Mouse (Mus musculus) forelimb bud, embryonic 11.5 days (tissue): ENCODE results near the gene Ugt2b37.
"Not testable (repeated sequence)": the region's sequence is repeated elsewhere in the genome, so short reads cannot be mapped to it uniquely, and the experiment has no call there.

Source experiments
- DNase-seq: peaks from one replicate; pipeline ENCODE4 v3.0.0-alpha.2; 2012; ENCODE audit warnings: low read depth, low spot score

Ugt2b37 gene

DNA sequence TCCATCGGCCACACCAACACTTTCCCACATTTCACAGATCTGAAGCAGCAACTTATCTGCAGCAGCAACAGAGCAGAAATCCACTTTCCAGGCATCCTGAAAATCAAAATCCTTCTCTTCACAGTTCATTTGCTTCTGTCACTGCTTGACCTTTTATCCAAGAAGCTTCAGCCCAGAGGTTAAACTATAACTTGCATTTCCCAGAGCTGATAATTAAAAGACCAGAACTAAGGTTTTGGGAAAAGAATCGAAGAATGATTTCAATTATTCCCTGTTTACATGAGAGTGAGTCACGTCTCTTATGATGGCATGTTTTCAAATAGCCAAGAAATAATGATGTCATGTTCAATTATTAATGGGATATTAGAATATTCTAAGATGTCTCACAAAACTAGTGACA lies at the start of gene Ugt2b37:
Ugt2b37 (minus strand) TSS at position 129 of the 400 bp plus-strand sequence.
- DNase-seq: not testable (repeated sequence)

DNA sequence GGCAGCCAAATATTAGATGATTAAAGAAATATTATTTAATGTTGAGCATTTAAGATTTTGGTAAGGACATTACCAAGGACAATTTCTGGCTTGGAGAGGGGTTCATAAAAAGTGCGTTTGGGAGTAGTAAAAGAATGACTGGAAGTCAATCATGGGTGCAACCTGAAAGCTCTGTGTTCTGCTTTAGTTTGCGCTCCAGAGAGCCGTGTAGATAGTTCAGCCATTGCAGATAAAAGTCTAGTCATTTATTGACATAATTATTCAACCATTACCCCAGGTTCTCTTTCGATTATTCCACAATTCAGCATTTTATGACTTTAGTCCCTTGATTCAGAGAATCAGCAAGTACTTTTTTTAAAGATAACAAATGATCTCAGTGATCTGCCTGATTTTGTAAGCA lies 31.6 kb upstream of the Ugt2b37 start:
- not testable (repeated sequence) for DNase-seq

GRCm38 (mm10) chr5:87275986-87276385 lies 21.4 kb upstream of the Ugt2b37 start:
- DNase-seq: not testable (repeated sequence)

DNA sequence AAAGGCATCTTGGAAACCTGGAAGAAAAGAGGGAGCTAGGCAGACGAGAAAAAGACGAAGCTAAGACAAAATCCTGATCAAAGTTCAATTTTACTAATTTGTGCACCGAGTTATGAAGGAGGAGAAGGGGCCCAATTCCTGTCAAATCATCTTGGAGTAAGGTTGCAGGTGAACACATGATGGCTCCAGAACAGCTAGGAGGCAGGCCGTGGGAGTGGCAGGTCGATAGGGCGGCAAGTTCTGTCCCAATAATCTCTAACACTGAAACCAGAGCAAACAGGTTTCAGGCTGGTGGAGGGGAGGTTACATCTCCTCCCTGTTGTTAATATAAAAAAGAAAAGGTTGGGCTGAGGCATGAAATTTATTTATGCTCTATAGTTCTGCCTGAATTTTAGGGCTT lies 21.0 kb upstream of the Ugt2b37 start:
- no peak for DNase-seq

GRCm38 (mm10) chr5:87255831-87256230 lies 1.2 kb upstream of the Ugt2b37 start:
- no peak for DNase-seq

- DNase-seq: not testable (repeated sequence)
Observed at GRCm38 (mm10) chr5:87242140-87242539, 12.5 kb downstream of the Ugt2b37 start.

GRCm38 (mm10) chr5:87196430-87196829 lies 58.2 kb downstream of the Ugt2b37 start:
- not testable (repeated sequence) for DNase-seq
